Mouse (Mus musculus): ENCODE data around the gene Kat8.

Kat8 gene

GRCm38 (mm10) chr7:127912190-127912871, at the start of gene Kat8:
TSS of gene Kat8 (plus strand) at chr7:127912516.
- ATAC-seq (ENCODE audit: insufficient number of reproducible peaks, low FRiP score, low TSS enrichment), result peak; percentile 88

DNA sequence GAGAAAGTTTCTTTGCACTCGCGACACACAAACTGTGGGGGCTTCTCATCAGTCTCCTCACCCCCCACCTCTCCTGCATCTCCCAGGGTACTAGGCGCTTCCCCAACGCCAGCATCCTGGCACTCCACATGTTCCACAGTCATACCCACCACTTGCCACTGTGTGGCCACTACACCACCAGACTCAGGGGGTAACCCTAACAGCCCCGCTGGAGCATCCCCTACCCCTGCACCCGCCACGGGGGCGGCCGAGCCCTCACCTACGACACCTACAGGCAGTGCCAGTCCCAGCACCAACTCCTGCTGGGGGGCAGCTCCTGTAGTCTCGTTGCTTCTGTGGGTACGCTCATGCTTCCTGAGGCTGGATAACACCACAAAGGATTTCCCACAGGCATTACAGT, 45.9 kb upstream of the Kat8 start:
- ATAC-seq (ENCODE audit: insufficient number of reproducible peaks, low FRiP score, low TSS enrichment), result no peak

- no peak for ATAC-seq (ENCODE audit: insufficient number of reproducible peaks, low FRiP score, low TSS enrichment)
These were observed 44.7 kb upstream of the Kat8 start for GRCm38 (mm10) chr7:127867641-127868040.

- ATAC-seq (ENCODE audit: insufficient number of reproducible peaks, low FRiP score, low TSS enrichment), result no peak
These were observed 43.0 kb upstream of the Kat8 start for GRCm38 (mm10) chr7:127869149-127869810.

DNA sequence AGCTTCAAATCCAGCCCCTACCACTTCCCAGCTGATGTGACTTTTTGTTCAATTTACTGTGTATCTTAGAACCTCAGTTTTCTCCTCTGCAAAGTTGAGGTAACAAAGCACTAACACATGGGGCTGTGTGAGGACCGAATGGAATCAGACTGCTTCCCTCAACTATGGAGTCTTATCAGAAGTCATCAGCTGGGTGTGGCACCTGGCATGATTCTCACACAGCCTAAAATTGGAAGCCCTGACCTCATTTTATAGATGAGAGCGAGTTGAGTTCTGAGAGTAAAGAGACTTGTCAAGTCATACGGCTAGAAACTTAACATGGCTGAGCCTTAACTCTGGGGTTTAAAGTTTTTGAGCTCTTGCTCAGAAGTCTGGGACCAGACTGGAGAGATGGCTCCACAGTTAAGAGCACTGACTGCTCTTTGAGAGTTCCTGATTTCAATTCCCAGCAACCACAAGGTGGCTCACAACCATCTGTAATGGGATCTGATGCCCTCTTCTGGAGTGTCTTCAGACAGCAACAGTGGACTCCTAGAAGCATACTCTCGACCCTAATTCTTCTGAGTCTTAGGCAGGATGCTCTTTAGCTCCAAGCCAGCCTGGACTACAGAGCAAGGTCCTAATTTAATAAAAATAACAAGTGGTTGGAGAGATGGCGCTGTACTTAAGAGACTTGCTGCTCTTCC, 42.0 kb upstream of the Kat8 start:
- ATAC-seq (ENCODE audit: insufficient number of reproducible peaks, low FRiP score, low TSS enrichment), result no peak

- ATAC-seq (ENCODE audit: insufficient number of reproducible peaks, low FRiP score, low TSS enrichment), result peak; percentile 36; the same call in 1 of the 2 replicates
These were observed 37.3 kb upstream of the Kat8 start for GRCm38 (mm10) chr7:127874812-127875626.

DNA sequence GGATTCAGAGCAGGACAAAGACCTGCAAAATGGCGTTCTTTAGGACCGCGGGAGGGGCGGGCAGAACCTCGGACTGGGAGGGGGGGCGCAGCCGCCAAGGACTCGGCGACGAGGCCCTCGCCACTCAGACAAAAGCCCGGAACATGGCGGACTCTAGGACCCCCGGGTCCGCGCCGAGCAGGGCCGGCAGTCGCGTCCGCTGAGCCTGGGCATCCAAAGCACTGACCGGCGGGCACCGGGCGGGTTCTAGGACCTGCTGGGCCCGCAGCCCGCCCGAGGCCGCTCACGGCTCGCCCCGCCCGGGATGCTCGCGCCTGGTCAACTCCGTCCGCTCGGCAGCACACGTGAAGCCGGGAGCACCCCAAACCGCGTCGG, 36.7 kb upstream of the Kat8 start:
- peak; percentile 86 for ATAC-seq (ENCODE audit: insufficient number of reproducible peaks, low FRiP score, low TSS enrichment)

- peak; percentile 53; the same call in 1 of the 2 replicates for ATAC-seq (ENCODE audit: insufficient number of reproducible peaks, low FRiP score, low TSS enrichment)
These were observed 36.3 kb upstream of the Kat8 start, which contains the start of gene Zfp646 for GRCm38 (mm10) chr7:127876041-127876466. TSS of gene Zfp646 (plus strand) at chr7:127876221.

DNA sequence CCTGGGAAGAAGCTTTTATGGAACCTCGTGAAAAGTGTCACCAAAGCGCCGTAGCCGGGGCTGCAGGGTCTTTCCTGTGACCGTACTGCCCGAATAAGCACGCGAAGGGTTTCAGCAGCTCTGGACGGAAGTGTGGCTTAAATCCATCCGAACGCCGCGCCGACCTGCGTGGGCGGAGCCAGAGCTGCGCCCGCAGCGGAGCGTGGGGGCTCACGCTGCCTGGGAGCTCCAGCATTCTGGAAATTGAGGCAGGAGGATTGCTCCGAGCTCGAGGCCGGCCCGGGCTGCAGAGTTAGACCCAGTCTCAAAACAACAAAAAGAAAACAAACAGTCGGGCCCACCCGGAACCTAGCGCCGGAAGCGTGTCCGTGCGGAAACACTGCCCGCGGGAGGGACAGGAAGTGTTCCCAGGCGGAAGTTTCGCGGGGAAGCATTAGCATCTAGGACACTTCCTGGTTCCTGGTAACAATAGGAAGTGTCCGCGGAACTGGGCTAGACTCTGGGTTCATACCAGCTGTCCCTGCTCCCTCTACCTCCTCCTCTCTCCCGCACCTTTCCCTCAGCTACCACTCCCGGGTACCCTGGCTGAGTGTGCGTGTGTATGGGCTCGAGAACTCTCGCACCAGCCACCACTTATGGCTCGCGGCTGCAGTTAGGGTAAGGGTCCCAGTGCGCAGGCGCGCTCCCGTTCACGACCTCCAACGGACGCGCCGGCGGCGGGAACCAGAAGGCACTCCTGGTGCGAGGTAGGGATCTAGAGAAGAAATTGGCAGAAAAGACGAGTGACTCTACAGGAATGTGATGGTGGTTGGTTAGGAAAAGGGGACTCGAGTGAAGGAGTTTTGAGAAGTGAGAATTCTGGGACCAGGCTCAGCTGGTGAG, 35.6 kb upstream of the Kat8 start, which contains the start of gene Zfp668:
Zfp668 (minus strand) TSS at position 362 of the 882 bp plus-strand sequence.
- peak; percentile 67 for ATAC-seq (ENCODE audit: insufficient number of reproducible peaks, low FRiP score, low TSS enrichment)

DNA sequence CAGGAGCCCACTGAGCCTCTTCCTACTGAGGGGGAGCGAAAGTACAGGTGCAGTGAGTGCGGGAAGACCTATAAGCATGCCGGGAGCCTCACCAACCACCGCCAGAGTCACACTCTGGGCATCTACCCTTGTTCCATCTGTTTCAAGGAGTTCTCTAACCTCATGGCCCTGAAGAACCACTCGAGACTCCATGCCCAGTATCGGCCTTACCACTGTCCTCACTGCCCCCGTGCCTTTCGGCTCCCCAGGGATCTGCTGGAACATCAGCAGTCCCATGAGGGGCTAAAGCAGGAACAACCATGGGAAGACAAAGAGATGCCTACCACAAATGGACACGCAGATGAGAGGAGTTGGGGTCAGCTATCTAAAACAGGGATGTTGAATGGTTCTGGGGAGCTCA, 33.0 kb upstream of the Kat8 start:
- ATAC-seq (ENCODE audit: insufficient number of reproducible peaks, low FRiP score, low TSS enrichment), result no peak

- no peak for ATAC-seq (ENCODE audit: insufficient number of reproducible peaks, low FRiP score, low TSS enrichment)
These were observed 31.9 kb upstream of the Kat8 start for GRCm38 (mm10) chr7:127880431-127880830.

DNA sequence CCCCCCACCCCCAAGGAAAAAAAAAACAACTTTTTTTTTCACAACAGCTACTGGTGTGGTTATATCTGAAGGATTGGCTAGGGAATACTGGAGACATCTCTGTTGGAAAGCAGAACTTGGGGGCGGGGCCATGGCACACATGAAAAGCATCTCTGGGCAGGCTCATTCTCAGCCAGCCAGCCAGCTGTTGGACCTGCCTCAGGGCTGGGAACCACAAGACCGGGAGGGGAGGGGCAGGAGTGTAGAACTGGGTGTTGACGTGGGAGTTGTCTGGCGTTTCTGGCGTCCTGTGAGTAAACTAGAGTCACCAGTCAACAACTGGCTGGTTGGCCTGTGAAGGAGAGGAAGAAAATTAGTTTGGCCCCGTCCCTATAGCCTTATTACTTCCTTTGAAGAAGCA, 26.4 kb upstream of the Kat8 start:
- ATAC-seq (ENCODE audit: insufficient number of reproducible peaks, low FRiP score, low TSS enrichment), result no peak

- no peak for ATAC-seq (ENCODE audit: insufficient number of reproducible peaks, low FRiP score, low TSS enrichment)
These were observed 25.8 kb upstream of the Kat8 start for GRCm38 (mm10) chr7:127886551-127886950.

GRCm38 (mm10) chr7:127887191-127887590, 25.1 kb upstream of the Kat8 start:
- ATAC-seq (ENCODE audit: insufficient number of reproducible peaks, low FRiP score, low TSS enrichment), result no peak

- ATAC-seq (ENCODE audit: insufficient number of reproducible peaks, low FRiP score, low TSS enrichment), result no peak
These were observed 24.5 kb upstream of the Kat8 start for GRCm38 (mm10) chr7:127887781-127888180.

- ATAC-seq (ENCODE audit: insufficient number of reproducible peaks, low FRiP score, low TSS enrichment), result no peak
These were observed 23.5 kb upstream of the Kat8 start for GRCm38 (mm10) chr7:127888821-127889220.

DNA sequence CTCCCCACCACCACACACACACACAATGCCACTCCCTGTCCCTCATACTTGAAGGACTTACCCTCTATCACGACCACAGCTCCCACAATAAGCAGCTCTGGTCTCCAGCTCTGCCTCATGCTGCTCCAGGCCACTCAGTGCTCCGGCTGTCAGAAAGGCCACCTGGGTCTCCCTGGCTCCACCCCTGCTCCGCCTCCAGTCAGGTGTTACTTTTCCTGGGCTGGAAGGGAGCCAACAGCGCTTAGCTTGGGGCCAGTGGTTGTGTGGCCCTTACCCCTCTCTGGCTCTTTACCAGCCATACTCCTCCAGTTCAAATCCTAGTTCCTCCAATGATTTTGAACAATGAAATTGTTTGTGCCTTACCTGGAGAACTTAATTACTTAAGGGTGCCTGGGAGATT, 21.5 kb upstream of the Kat8 start, which contains the start of gene Prss53:
Prss53 (minus strand) TSS at position 173 of the 400 bp plus-strand sequence.
- no peak for ATAC-seq (ENCODE audit: insufficient number of reproducible peaks, low FRiP score, low TSS enrichment)

DNA sequence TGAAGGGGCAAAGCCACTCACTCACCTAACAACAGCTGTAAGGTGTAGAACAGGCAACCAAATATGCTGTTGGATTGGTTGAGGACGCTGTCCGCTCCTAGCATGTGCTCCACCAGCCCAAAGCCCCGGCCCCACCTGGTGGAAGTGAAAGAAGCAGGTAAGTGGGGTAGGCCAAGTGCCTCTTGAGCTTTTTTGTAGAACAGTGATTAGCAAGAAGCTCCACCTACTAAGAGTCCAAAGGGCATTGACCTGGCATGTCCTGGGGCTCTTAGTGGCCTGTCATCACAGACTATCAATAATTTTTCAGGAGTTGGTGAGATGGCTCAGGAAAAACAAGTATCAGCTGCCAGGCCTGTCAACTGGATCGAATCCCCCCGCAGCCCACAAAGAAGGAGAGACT, 17.8 kb upstream of the Kat8 start:
- ATAC-seq (ENCODE audit: insufficient number of reproducible peaks, low FRiP score, low TSS enrichment), result no peak

DNA sequence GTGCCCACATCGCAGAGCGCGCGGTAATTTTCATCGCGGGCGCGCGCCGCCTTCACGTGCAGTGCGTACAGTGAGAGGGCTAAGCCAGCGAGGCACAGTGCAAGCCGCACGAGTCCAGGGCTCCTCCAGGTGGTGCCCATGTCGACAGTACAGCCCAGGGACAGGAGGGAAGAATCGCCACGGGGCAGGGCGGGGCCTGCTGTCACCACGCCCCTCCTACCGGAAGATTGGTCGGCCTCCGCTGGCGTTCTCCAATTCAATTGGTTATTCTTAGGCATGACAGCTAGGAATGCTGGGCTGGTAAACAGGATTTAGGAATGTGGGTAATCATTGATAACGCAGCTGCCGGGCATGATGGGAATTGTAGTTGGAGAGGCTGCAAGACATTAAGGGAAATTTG, 16.9 kb upstream of the Kat8 start, which contains the start of the genes Gm21974 and Vkorc1:
Gm21974 (minus strand) TSS at position 13 of the 400 bp plus-strand sequence.
Vkorc1 (minus strand) TSS at position 176 of the 400 bp plus-strand sequence.
- peak; percentile 96 for ATAC-seq (ENCODE audit: insufficient number of reproducible peaks, low FRiP score, low TSS enrichment)

Measured in cerebellum, adult (tissue).